Mouse (Mus musculus) brain, embryonic 14.5 days (tissue): ENCODE data around the gene Akap5.

Experiments
- CTCF ChIP-seq: fragments of 200-500 bp; IDR thresholded peaks from 2 replicates; pipeline ENCODE4 v1.5.1; 2012; ENCODE audit warnings: inconsistent platforms, mild to moderate bottlenecking, moderate library complexity, borderline replicate concordance; ENCODE audit not compliant: insufficient read depth, insufficient read length; ENCODE audit errors: extremely low read depth
- POLR2A ChIP-seq: fragments of 200-500 bp; IDR thresholded peaks from 2 replicates; pipeline ENCODE4 v1.6.1; 2012; ENCODE audit warnings: mild to moderate bottlenecking, inconsistent platforms, borderline replicate concordance; ENCODE audit not compliant: poor library complexity, insufficient read depth, insufficient read length, severe bottlenecking; ENCODE audit errors: extremely low read depth

DNA sequence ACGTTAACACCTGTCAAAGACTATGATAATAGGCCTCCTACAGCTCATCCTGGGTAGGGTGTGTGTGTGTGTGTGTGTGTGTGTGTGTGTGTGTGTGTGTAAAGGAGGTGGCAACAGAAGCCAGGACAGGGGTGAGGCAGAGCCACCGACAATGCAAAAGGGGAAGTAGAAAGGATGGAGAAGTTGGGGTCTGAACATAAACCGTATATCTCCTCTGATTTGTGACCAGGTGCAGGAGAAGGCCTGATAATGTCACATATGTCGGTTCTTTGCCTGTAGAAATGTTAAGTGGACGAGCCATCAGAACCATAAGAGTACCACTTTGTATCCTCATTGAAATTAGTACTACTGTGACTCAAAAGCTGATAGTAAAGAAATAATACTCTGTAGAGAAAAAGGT, 9.0 kb downstream of the Akap5 start:
- TF ChIP-seq CTCF (no peak), POLR2A (no peak)
